Mouse (Mus musculus) myocyte (in vitro differentiated cells): ENCODE measurements around the gene Lyrm7. TPM values are rescaled to one million over a fixed set of nuclear protein-coding genes. Genes with fewer than 3 reads are reported as not detected.
A peak's percentile ranks its signal among the peaks of the same experiment; 100 is the strongest.

ENCODE experiments used
- H3K27me3 ChIP-seq: one replicate; pipeline ENCODE4 v1.6.1; 2011; ENCODE audit not compliant: control insufficient read depth, insufficient read depth, insufficient read length
- H3K36me3 ChIP-seq: one replicate; pipeline ENCODE4 v1.6.1; 2011; ENCODE audit not compliant: control insufficient read depth, insufficient read depth
- H3K4me2 ChIP-seq: one replicate; pipeline ENCODE4 v1.6.1; 2011; ENCODE audit warnings: low read depth, control low read depth
- H3K4me3 ChIP-seq: one replicate; pipeline ENCODE4 v1.5.1; 2011; ENCODE audit warnings: mild to moderate bottlenecking, control low read depth, moderate library complexity
- H3K79me2 ChIP-seq: one replicate; pipeline ENCODE4 v1.6.1; 2011; ENCODE audit not compliant: control insufficient read depth, insufficient read depth
- H3ac ChIP-seq: one replicate; pipeline ENCODE4 v1.6.1; 2011; ENCODE audit not compliant: control insufficient read depth, insufficient read length
- CEBPB ChIP-seq: IDR thresholded peaks from 2 replicates; pipeline ENCODE4 v1.6.1; 2011; ENCODE audit warnings: mild to moderate bottlenecking, moderate library complexity; ENCODE audit not compliant: poor library complexity, insufficient read depth, severe bottlenecking
- E2F4 ChIP-seq: IDR thresholded peaks from one replicate; pipeline ENCODE4 v1.6.1; 2011; ENCODE audit warnings: mild to moderate bottlenecking, control low read depth, moderate library complexity; ENCODE audit not compliant: insufficient read depth
- MAX ChIP-seq: IDR thresholded peaks from one replicate; pipeline ENCODE4 v1.6.1; 2011; ENCODE audit warnings: low read depth, mild to moderate bottlenecking, control low read depth
- MYOD1 ChIP-seq, 3 experiments: IDR thresholded peaks; one replicate each; pipeline ENCODE4 v1.6.1; 2011; ENCODE audit warnings: control low read depth in 2 of 3, low read depth in 2 of 3, mild to moderate bottlenecking in 2 of 3, moderate library complexity in 1 of 3; ENCODE audit not compliant: insufficient read length in 2 of 3, control insufficient read depth in 1 of 3
- MYOG ChIP-seq, 3 experiments: IDR thresholded peaks; one replicate each; pipeline ENCODE4 v1.6.1; 2011; ENCODE audit warnings: control low read depth in 2 of 3, low read depth in 2 of 3, mild to moderate bottlenecking in 2 of 3; ENCODE audit not compliant: insufficient read length in 2 of 3, control insufficient read depth in 1 of 3, insufficient read depth in 1 of 3
- POLR2A ChIP-seq: IDR thresholded peaks from one replicate; pipeline ENCODE4 v1.6.1; 2011; ENCODE audit warnings: low read depth, mild to moderate bottlenecking, control low read depth, moderate library complexity; ENCODE audit not compliant: insufficient read length
- POLR2AphosphoS2 ChIP-seq: IDR thresholded peaks from one replicate; pipeline ENCODE4 v1.6.1; 2011; ENCODE audit warnings: low read depth, control low read depth; ENCODE audit not compliant: insufficient read length
- REST ChIP-seq: IDR thresholded peaks from one replicate; pipeline ENCODE4 v1.6.1; 2011; ENCODE audit warnings: mild to moderate bottlenecking, control low read depth, moderate library complexity; ENCODE audit not compliant: insufficient read depth, insufficient read length
- SRF ChIP-seq: IDR thresholded peaks from one replicate; pipeline ENCODE4 v1.6.1; 2011; ENCODE audit warnings: low read depth; ENCODE audit not compliant: control insufficient read depth, insufficient read length
- TCF12 ChIP-seq: IDR thresholded peaks from one replicate; pipeline ENCODE4 v1.6.1; 2011; ENCODE audit warnings: mild to moderate bottlenecking, control low read depth; ENCODE audit not compliant: poor library complexity, insufficient read depth, severe bottlenecking
- TCF3 ChIP-seq: IDR thresholded peaks from one replicate; pipeline ENCODE4 v1.6.1; 2011; ENCODE audit warnings: low read depth, control low read depth; ENCODE audit not compliant: insufficient read length
- USF1 ChIP-seq: IDR thresholded peaks from one replicate; pipeline ENCODE4 v1.6.1; 2011; ENCODE audit warnings: low read depth, mild to moderate bottlenecking, control low read depth, moderate library complexity
- polyA plus RNA-seq: library from polyadenylated mRNA; unstranded; fragments of >200 nt; fragmentation: generic; extraction: Trizol; gene quantifications from one replicate; pipeline ENCODE4 v1.2.1, GENCODE M21; 2012; ENCODE audit warnings: missing spikeins

The Lyrm7 gene
- polyA plus RNA-seq, 1 experiment, result 2.2 TPM

DNA sequence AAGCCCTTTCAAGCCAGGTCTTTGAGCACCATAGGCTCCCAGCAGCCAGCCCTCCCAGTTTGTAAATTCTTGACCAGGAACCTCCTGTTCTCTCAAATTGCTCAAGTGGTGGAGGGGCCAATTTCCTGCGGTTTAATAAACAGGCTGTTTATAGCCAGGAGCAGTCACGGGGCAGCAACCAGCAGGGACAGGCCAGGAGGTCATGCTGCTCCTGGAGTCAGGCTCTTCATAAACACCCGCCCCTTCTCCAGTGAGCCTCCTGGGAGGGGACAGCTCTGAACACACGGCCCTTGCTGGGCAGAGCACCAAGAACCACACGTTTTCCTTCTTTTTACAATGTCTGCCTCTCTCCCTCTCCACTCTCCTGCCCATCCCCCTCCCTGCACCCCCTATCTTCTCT lies 24.2 kb upstream of the Lyrm7 start:
- Histone ChIP-seq H3ac (no peak overlapping the region), H3K36me3 (no peaks in the 10 kb centered on the region), H3K79me2 (no peaks in the 10 kb centered on the region), H3K27me3 (no peaks in the 10 kb centered on the region), H3K4me3 (no peak overlapping the region), H3K4me2 (no peak overlapping the region)
- TF ChIP-seq CEBPB (peak; percentile 25; the same call in 1 of the 2 replicates), MYOD1 (IDR thresholded peaks at IDR 0.05; ENCODE audit: control insufficient read depth in 1 of 3, insufficient read length in 2 of 3, low read depth in 2 of 3) (peak in 1 of 3 experiments; percentile 34), SRF (no peak), MYOG (IDR thresholded peaks at IDR 0.05; ENCODE audit: control insufficient read depth in 1 of 3, insufficient read depth in 1 of 3, insufficient read length in 2 of 3, low read depth in 2 of 3) (peak in 1 of 3 experiments; percentile 51)

DNA sequence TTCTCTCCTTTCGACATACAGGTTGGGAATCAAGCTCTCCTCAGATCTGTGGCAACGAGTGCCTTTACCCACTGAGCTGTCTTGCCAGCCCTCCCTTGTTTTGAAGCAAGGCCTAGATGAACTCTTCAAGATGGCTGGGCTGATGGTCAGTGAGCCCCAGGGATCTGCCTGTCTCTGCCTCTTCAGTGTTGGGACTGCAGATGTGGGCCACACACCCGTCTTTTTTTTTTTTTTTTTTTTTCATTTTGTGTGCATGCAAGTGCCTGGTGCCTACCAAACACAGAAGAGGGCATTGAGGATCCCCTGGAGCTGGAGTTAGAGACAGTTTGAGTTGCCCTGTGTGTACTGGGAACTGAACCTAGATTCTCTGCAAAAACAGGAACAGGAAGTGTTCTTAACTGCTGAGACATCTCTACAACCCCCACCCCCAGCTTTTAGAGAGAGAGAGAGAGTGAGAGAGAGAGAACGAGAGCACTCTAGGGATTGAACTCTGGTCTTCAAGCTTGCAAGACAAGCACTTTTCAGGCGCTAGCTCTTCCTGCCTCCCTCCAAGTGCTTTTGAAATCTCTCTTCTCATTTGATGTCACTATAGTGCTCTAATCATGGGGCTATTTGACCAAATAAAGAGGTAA lies 23.6 kb upstream of the Lyrm7 start:
- Histone ChIP-seq H3K36me3 (no peaks in the 10 kb centered on the region), H3K79me2 (no peaks in the 10 kb centered on the region), H3K27me3 (no peaks in the 10 kb centered on the region), H3K4me3 (no peak overlapping the region), H3ac (no peak overlapping the region), H3K4me2 (no peak overlapping the region)
- no peak for TF ChIP-seq POLR2A

DNA sequence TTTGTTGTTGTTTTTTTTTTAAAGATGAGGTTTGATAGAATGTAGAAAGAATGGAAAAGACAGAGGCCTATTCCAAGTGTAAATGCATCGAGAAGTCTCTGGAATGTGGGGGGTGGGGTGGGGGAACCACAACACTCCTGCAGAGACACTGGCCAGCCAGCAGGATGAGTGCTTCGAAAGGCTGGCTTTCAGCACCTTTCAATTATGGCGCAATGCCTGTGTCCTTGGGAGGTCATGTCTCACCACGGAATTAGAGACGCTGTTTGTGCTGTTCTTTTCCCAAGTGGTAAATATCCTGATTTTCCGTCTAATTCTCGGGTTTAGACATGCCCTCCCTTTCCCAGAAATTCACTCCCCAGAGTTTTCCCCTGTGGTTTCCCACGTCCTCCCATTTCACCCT lies 22.0 kb upstream of the Lyrm7 start:
- Histone ChIP-seq H3K4me3 (no peak overlapping the region), H3K27me3 (no peaks in the 10 kb centered on the region), H3K36me3 (no peaks in the 10 kb centered on the region), H3K4me2 (peak overlapping the region; percentile 21), H3K79me2 (no peaks in the 10 kb centered on the region), H3ac (no peak overlapping the region)
- TF ChIP-seq E2F4 (no peak), MYOG (IDR thresholded peaks at IDR 0.05; ENCODE audit: control insufficient read depth in 1 of 3, insufficient read depth in 1 of 3, insufficient read length in 2 of 3, low read depth in 2 of 3) (peak in 1 of 3 experiments; percentile 27), USF1 (no peak), TCF3 (no peak)

DNA sequence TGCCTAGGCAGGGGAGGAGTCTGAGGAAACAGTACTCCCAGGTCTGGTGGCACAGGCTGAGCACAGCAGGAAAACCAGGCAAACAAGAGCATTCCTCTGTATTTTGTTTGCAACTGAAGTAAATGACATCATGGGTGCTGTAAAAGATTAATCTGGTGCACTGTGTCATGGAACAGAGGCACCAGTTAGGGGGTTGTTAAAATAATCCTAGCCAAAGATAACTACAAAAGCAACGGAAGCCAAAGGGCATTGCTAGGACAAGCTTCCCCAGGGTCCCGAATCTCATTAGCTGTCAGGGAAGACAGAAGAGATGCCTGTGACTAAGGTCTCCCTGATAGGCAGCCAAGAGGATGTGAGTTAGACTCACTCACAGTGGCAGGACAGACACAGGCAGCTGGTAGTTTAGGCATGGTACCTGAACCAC lies 20.3 kb upstream of the Lyrm7 start:
- Histone ChIP-seq H3K79me2 (no peaks in the 10 kb centered on the region), H3K27me3 (no peaks in the 10 kb centered on the region), H3ac (no peak overlapping the region), H3K4me3 (no peak overlapping the region), H3K4me2 (no peak overlapping the region), H3K36me3 (no peaks in the 10 kb centered on the region)
- peak in 1 of 3 experiments; percentile 48 for TF ChIP-seq MYOD1 (IDR thresholded peaks at IDR 0.05; ENCODE audit: control insufficient read depth in 1 of 3, insufficient read length in 2 of 3, low read depth in 2 of 3)
- no peak for TF ChIP-seq USF1

DNA sequence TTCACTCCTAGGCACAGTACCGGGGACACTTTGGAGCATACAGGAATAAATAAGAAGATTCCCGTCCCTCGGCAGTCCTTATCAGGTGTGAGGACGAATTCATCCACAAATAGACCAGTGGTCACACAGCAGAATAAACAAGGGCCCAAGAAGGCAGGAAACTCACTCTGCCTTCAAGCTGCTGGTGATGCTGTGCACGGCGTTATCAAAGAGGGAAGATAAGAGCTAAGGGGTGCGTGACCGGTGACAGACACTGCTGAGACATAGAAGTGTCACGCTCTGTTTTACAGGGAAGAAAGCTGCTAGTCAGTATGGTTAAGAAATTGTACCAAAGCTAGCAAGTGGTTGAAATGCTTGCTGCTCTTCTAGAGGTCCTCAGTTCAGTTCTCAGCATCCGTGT lies 19.2 kb upstream of the Lyrm7 start:
- Histone ChIP-seq H3ac (no peak overlapping the region), H3K4me2 (no peak overlapping the region), H3K4me3 (no peak overlapping the region), H3K36me3 (no peaks in the 10 kb centered on the region), H3K27me3 (no peaks in the 10 kb centered on the region), H3K79me2 (no peaks in the 10 kb centered on the region)
- no peak for TF ChIP-seq MYOG (IDR thresholded peaks at IDR 0.05; ENCODE audit: control insufficient read depth in 1 of 3, insufficient read depth in 1 of 3, insufficient read length in 2 of 3, low read depth in 2 of 3)
- no peak for TF ChIP-seq POLR2AphosphoS2
- no peak for TF ChIP-seq TCF12
- no peak for TF ChIP-seq REST
- TF ChIP-seq USF1, result no peak
- TF ChIP-seq TCF3, result no peak
- TF ChIP-seq CEBPB, result no peak
- no peak for TF ChIP-seq MAX
- TF ChIP-seq E2F4, result no peak
- TF ChIP-seq SRF, result no peak
- no peak for TF ChIP-seq POLR2A
- TF ChIP-seq MYOD1 (IDR thresholded peaks at IDR 0.05; ENCODE audit: control insufficient read depth in 1 of 3, insufficient read length in 2 of 3, low read depth in 2 of 3), result no peak

DNA sequence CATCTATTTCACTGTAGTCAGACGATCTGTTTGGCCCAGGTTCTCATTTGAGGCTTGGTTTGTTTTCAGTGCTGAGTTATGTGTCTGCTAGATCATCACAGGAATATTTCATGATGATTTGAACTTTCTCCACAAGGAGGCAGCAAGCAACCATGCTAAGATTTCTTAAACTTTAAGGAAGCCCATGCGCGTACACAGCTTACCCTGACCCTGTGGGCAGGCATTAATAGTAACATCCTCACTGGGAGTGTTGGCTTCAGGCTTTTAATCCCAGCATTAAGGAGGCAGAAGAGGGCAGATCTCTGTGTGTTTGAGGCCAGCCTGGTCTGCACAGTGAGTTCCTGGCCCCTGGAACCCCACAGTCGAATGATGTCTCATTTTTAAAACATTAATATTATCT lies 18.7 kb upstream of the Lyrm7 start:
- H3K36me3 ChIP-seq, result peaks cover under 1% of the 10 kb centered on the region
- H3K79me2 ChIP-seq, result no peaks in the 10 kb centered on the region
- H3K4me2 ChIP-seq, result no peak overlapping the region
- TF ChIP-seq MYOD1 (IDR thresholded peaks at IDR 0.05; ENCODE audit: control insufficient read depth in 1 of 3, insufficient read length in 2 of 3, low read depth in 2 of 3), result no peak
- no peak for TF ChIP-seq CEBPB
- TF ChIP-seq POLR2AphosphoS2, result no peak
- TF ChIP-seq E2F4, result no peak
- no peak for TF ChIP-seq TCF12
- TF ChIP-seq USF1, result no peak
- TF ChIP-seq REST, result no peak
- no peak for TF ChIP-seq MYOG (IDR thresholded peaks at IDR 0.05; ENCODE audit: control insufficient read depth in 1 of 3, insufficient read depth in 1 of 3, insufficient read length in 2 of 3, low read depth in 2 of 3)
- TF ChIP-seq MAX, result no peak
- H3ac ChIP-seq, result no peak overlapping the region
- H3K4me3 ChIP-seq, result no peak overlapping the region
- no peaks in the 10 kb centered on the region for H3K27me3 ChIP-seq
